Mouse (Mus musculus) hindbrain, embryonic 15.5 days (tissue): ENCODE measurements around the gene Gm11569. TPM values are rescaled to one million over a fixed set of nuclear protein-coding genes. Genes with fewer than 3 reads are reported as not detected.

Experiments
- ATAC-seq: fragments of 200-750 bp; cut with Nextera tagmentation; 2 replicates; pipeline ENCODE4 v1.8.0; 2017; ENCODE audit warnings: low read depth, moderate number of reproducible peaks, moderate TSS enrichment; ENCODE audit not compliant: low FRiP score
- H3K27ac ChIP-seq: fragments of 300-500 bp; sonication (generic); replicated peaks from 2 replicates; pipeline ENCODE4 v1.5.1; 2015; ENCODE audit warnings: mild to moderate bottlenecking, inconsistent platforms
- H3K27me3 ChIP-seq: fragments of 300-500 bp; sonication (generic); 2 replicates; pipeline ENCODE4 v1.6.1; 2015; ENCODE audit warnings: control low read depth, inconsistent platforms
- H3K36me3 ChIP-seq: fragments of 300-500 bp; sonication (generic); 2 replicates; pipeline ENCODE4 v1.6.1; 2015; ENCODE audit warnings: control low read depth, inconsistent platforms
- H3K4me1 ChIP-seq: fragments of 300-500 bp; sonication (generic); replicated peaks from 2 replicates; pipeline ENCODE4 v1.6.1; 2015; ENCODE audit warnings: control low read depth, inconsistent platforms
- H3K4me2 ChIP-seq: fragments of 300-500 bp; sonication (generic); 2 replicates; pipeline ENCODE4 v1.6.1; 2015; ENCODE audit warnings: moderate library complexity, mild to moderate bottlenecking, inconsistent platforms
- H3K4me3 ChIP-seq: fragments of 300-500 bp; sonication (generic); 2 replicates; pipeline ENCODE4 v1.5.1; 2015; ENCODE audit warnings: mild to moderate bottlenecking, inconsistent platforms
- H3K9ac ChIP-seq: fragments of 300-500 bp; sonication (generic); 2 replicates; pipeline ENCODE4 v1.6.1; 2015; ENCODE audit warnings: inconsistent platforms
- H3K9me3 ChIP-seq: fragments of 300-500 bp; sonication (generic); 2 replicates; pipeline ENCODE4 v1.6.1; 2016; ENCODE audit warnings: control low read depth, inconsistent platforms
- WGBS: fragments of 180-500 bp; shearing (Covaris S2); methylation state at CpG from one replicate; pipeline ENCODE4 v1.1.7; 2015; 5-methylcytosine and 5-hydroxymethylcytosine counted together
- polyA plus RNA-seq: library from polyadenylated mRNA; unstranded; fragments of >200 nt; fragmentation: Nextera tagmentation; extraction: Ambion mirVana; gene quantifications from 2 replicates; pipeline ENCODE4 v1.2.1, GENCODE M21; 2015

Gm11569 gene
- polyA plus RNA-seq, 1 experiment from 2014 or later, result not detected

DNA sequence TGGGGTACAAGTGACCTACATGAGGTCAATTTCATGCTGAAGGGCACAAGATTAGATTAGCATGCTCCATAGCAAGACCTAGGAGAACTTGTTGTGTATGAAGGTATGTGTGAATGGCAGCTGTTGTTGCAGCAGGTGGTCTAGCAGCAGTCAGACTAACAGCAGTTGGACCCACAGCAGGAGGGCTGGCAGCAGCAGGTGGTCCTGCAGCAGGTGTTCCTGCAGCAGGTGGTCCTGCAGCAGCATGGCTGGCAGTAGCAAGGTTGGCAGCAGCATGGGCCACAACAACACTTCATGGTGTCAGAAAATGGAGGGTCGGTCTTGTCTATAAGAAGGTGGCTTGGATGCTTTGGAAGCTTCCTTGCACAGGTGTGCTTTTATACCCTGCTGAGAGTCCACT lies 39.9 kb downstream of the Gm11569 start:
- ATAC-seq, result no peak

More for the DNA sequence above, 39.9 kb downstream of the Gm11569 start:
- Histone ChIP-seq H3K4me3 (no peak overlapping the region), H3K4me1 (no peaks in the 10 kb centered on the region), H3K9me3 (no peaks in the 10 kb centered on the region), H3K4me2 (no peak overlapping the region), H3K27ac (no peak overlapping the region), H3K36me3 (no peaks in the 10 kb centered on the region), H3K27me3 (no peaks in the 10 kb centered on the region), H3K9ac (no peak overlapping the region)
- WGBS, result 96% methylated on average over 1 of the region's 1 CpGs

Other genes with a start within 250 kb of the Gm11569 start
- gene Krtap3-3, start 248.1 kb downstream of the Gm11569 start, polyA plus RNA-seq, result not detected in 2 replicates
- gene Krtap3-2, start 242.1 kb downstream of the Gm11569 start, polyA plus RNA-seq, result not detected in 2 replicates
- not detected in 2 replicates for gene Gm11939, start 239.5 kb downstream of the Gm11569 start, polyA plus RNA-seq
- gene Krtap3-1, start 232.3 kb downstream of the Gm11569 start, polyA plus RNA-seq, result not detected in 2 replicates
- not detected in 2 replicates for gene Krtap1-5, start 217.9 kb downstream of the Gm11569 start, polyA plus RNA-seq
- not detected in 2 replicates for gene Krtap1-4, start 215.3 kb downstream of the Gm11569 start, polyA plus RNA-seq
- gene Krtap1-3, start 207.6 kb downstream of the Gm11569 start, polyA plus RNA-seq, result not detected in 2 replicates
- not detected in 2 replicates for gene Krtap9-3, start 200.8 kb downstream of the Gm11569 start, polyA plus RNA-seq
- not detected in 2 replicates for gene Gm11938, start 195.6 kb downstream of the Gm11569 start, polyA plus RNA-seq
- gene Gm11937, start 188.7 kb downstream of the Gm11569 start, polyA plus RNA-seq, result not detected in 2 replicates
- not detected in 2 replicates for gene Krtap2-4, start 184.1 kb downstream of the Gm11569 start, polyA plus RNA-seq
- not detected in 2 replicates for gene Gm11562, start 178.5 kb downstream of the Gm11569 start, polyA plus RNA-seq
- gene Krtap4-1, start 170.7 kb downstream of the Gm11569 start, polyA plus RNA-seq, result not detected in 2 replicates
- gene Krtap4-2, start 163.8 kb downstream of the Gm11569 start, polyA plus RNA-seq, result not detected in 2 replicates
- gene Krtap4-7, start 154.8 kb downstream of the Gm11569 start, polyA plus RNA-seq, result not detected in 2 replicates
- not detected in 2 replicates for gene Gm11555, start 148.7 kb downstream of the Gm11569 start, polyA plus RNA-seq
- gene Gm11563, start 140.0 kb downstream of the Gm11569 start, polyA plus RNA-seq, result not detected in 2 replicates
- gene Krtap4-6, start 133.0 kb downstream of the Gm11569 start, polyA plus RNA-seq, result not detected in 2 replicates
- gene Gm14190, start 108.2 kb downstream of the Gm11569 start, polyA plus RNA-seq, result not detected in 2 replicates
- gene Gm14180, start 64.6 kb downstream of the Gm11569 start, polyA plus RNA-seq, result not detected in 2 replicates
- gene Gm11595, start 26.0 kb downstream of the Gm11569 start, polyA plus RNA-seq, result not detected in 2 replicates
- gene Krtap4-8, start 18.2 kb downstream of the Gm11569 start, polyA plus RNA-seq, result not detected in 2 replicates
- not detected in 2 replicates for gene Krtap4-9, start 13.7 kb downstream of the Gm11569 start, polyA plus RNA-seq
- not detected in 2 replicates for gene Gm11596, start 5.5 kb downstream of the Gm11569 start, polyA plus RNA-seq
- gene Gm11554, start 5.5 kb upstream of the Gm11569 start, polyA plus RNA-seq, result not detected in 2 replicates
- gene Krtap4-13, start 11.0 kb upstream of the Gm11569 start, polyA plus RNA-seq, result not detected in 2 replicates
- not detected in 2 replicates for gene Gm11564, start 16.7 kb upstream of the Gm11569 start, polyA plus RNA-seq
- not detected in 2 replicates for gene 2300003K06Rik, start 39.1 kb upstream of the Gm11569 start, polyA plus RNA-seq
- gene Krtap4-16, start 52.7 kb upstream of the Gm11569 start, polyA plus RNA-seq, result not detected in 2 replicates
- not detected in 2 replicates for gene Gm11568, start 59.0 kb upstream of the Gm11569 start, polyA plus RNA-seq
- not detected in 2 replicates for gene Gm11559, start 65.5 kb upstream of the Gm11569 start, polyA plus RNA-seq
- not detected in 2 replicates for gene Krtap9-1, start 74.5 kb upstream of the Gm11569 start, polyA plus RNA-seq
- not detected in 2 replicates for gene Gm11567, start 80.3 kb upstream of the Gm11569 start, polyA plus RNA-seq
- gene Krtap31-1, start 109.0 kb upstream of the Gm11569 start, polyA plus RNA-seq, result not detected in 2 replicates
- not detected in 2 replicates for gene Gm11565, start 115.8 kb upstream of the Gm11569 start, polyA plus RNA-seq
- gene Krtap31-2, start 137.4 kb upstream of the Gm11569 start, polyA plus RNA-seq, result not detected in 2 replicates
- not detected in 2 replicates for gene Krtap9-5, start 149.5 kb upstream of the Gm11569 start, polyA plus RNA-seq
- gene Krtap29-1, start 180.1 kb upstream of the Gm11569 start, polyA plus RNA-seq, result not detected in 2 replicates
- 0.10 TPM in 2 replicates for gene Krtap16-1, start 187.7 kb upstream of the Gm11569 start, polyA plus RNA-seq
- 1.2 and 1.5 TPM in 2 replicates for gene Krtap17-1, start 195.1 kb upstream of the Gm11569 start, polyA plus RNA-seq
- gene Krt33a, start 217.3 kb upstream of the Gm11569 start, polyA plus RNA-seq, result not detected in 2 replicates
- gene Krt33b, start 230.9 kb upstream of the Gm11569 start, polyA plus RNA-seq, result 0.13 TPM in 1 of 2 replicates, not detected in the other
- gene Krt34, start 242.6 kb upstream of the Gm11569 start, polyA plus RNA-seq, result not detected in 2 replicates